Mouse (Mus musculus) intestine, embryonic 14.5 days (tissue): ENCODE results near the gene Atl2. TPM values are rescaled to one million over a fixed set of nuclear protein-coding genes. Genes with fewer than 3 reads are reported as not detected.

Experiments
- ATAC-seq: fragments of 200-750 bp; cut with Nextera tagmentation; replicated peaks from 2 replicates; pipeline ENCODE4 v1.8.0; 2017; ENCODE audit warnings: low read depth, moderate number of reproducible peaks, moderate TSS enrichment, moderate library complexity; ENCODE audit not compliant: low FRiP score, low TSS enrichment
- DNase-seq: peaks from one replicate; pipeline ENCODE4 v3.0.0-alpha.2; 2018; ENCODE audit warnings: low spot score
- H3K27ac ChIP-seq: fragments of 300-500 bp; sonication (generic); 2 replicates; pipeline ENCODE4 v1.5.1; 2014; ENCODE audit warnings: low read depth, mild to moderate bottlenecking, control low read depth
- H3K27me3 ChIP-seq: fragments of 300-500 bp; sonication (generic); replicated peaks from 2 replicates; pipeline ENCODE4 v1.6.1; 2014; ENCODE audit warnings: low read length, control low read depth; ENCODE audit not compliant: control insufficient read depth, insufficient read depth
- H3K36me3 ChIP-seq: fragments of 300-500 bp; sonication (generic); 2 replicates; pipeline ENCODE4 v1.6.1; 2014; ENCODE audit warnings: low read length, control low read depth; ENCODE audit not compliant: control insufficient read depth, insufficient read depth
- H3K4me1 ChIP-seq: fragments of 300-500 bp; sonication (generic); replicated peaks from 2 replicates; pipeline ENCODE4 v1.6.1; 2014; ENCODE audit warnings: low read length, control low read depth, mixed read lengths; ENCODE audit not compliant: control insufficient read depth, insufficient read depth
- H3K4me2 ChIP-seq: fragments of 300-500 bp; sonication (generic); 2 replicates; pipeline ENCODE4 v1.6.1; 2014; ENCODE audit warnings: low read length
- H3K4me3 ChIP-seq: fragments of 300-500 bp; sonication (generic); 2 replicates; pipeline ENCODE4 v1.5.1; 2014; ENCODE audit warnings: low read depth, low read length, control low read depth, mixed read lengths
- H3K9ac ChIP-seq: fragments of 300-500 bp; sonication (generic); 2 replicates; pipeline ENCODE4 v1.6.1; 2014; ENCODE audit warnings: mild to moderate bottlenecking, low read length
- H3K9me3 ChIP-seq: fragments of 300-500 bp; sonication (generic); 2 replicates; pipeline ENCODE4 v1.6.1; 2016; ENCODE audit warnings: low read length, control low read depth; ENCODE audit not compliant: control insufficient read depth
- WGBS: fragments of 180-500 bp; shearing (Covaris S2); extraction: QIAGEN DNeasy Blood & Tissue Kit; methylation state at CpG from one replicate; pipeline ENCODE4 v1.1.7; 2014; 5-methylcytosine and 5-hydroxymethylcytosine counted together
- polyA plus RNA-seq: library from polyadenylated mRNA; unstranded; fragments of >200 nt; fragmentation: Nextera tagmentation; extraction: Ambion mirVana; gene quantifications from 2 replicates; pipeline ENCODE4 v1.2.1, GENCODE M21; 2014

Gene Atl2
- polyA plus RNA-seq, 1 experiment from 2014 or later, result 40.1 TPM

DNA sequence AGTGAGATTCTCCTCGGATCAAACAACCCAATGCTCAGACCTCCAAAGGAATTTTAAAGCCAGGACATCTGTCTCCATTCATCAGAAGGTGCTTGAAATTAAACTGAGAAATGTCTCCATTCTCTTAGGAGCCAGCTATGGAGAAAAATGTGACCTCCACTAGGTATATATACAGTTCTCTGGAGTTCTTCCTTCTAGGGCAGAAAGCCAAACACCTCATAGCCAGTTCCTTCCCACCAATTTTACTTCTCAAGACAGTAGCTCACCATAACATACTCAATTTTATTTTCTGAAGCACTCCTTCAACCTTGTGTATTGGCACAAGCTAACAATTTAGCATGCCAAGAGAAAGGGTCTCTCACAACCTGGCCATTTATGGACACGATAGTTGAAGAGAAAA, 91.2 kb downstream of the Atl2 start:
- Histone ChIP-seq H3K36me3 (no peaks in the 10 kb centered on the region), H3K4me1 (peaks cover 4% of the 10 kb centered on the region; the same call in 1 of the 2 replicates), H3K9ac (no peak overlapping the region), H3K4me2 (no peak overlapping the region), H3K27ac (no peak overlapping the region), H3K4me3 (no peak overlapping the region), H3K9me3 (no peaks in the 10 kb centered on the region), H3K27me3 (no peaks in the 10 kb centered on the region)
- WGBS, result 33% methylated on average over 2 of the region's 2 CpGs
- DNase-seq, result peak; percentile 36
- peak; percentile 33; the same call in 1 of the 2 replicates for ATAC-seq

DNA sequence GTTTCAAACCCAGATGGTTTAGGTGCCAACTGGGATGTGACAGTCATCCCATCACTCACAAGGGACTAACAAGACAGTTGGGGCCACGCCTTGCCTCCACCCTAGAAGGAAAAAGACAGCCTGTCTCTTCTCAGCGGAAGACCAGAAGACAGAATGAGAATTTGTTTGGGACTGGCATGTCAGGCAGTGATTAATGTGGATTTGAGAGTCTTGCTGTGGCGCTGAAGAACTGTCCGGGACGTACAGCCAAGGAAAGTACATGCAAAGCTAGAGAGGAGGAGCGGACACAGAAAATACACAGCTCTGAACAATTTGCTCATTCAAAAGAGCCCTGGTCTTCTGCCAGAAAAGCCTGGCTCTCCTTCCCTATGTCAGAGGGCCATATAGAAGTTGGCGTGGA, 93.9 kb downstream of the Atl2 start:
- H3K9ac ChIP-seq, result no peak overlapping the region
- no peak overlapping the region for H3K4me3 ChIP-seq
- H3K4me2 ChIP-seq, result no peak overlapping the region
- H3K4me1 ChIP-seq, result no peaks in the 10 kb centered on the region
- DNase-seq (no peak), ATAC-seq (no peak)
- H3K27me3 ChIP-seq, result no peaks in the 10 kb centered on the region
- no peak overlapping the region for H3K27ac ChIP-seq
- H3K9me3 ChIP-seq, result no peaks in the 10 kb centered on the region
- no peaks in the 10 kb centered on the region for H3K36me3 ChIP-seq
- WGBS, result 39% methylated on average over 7 of the region's 7 CpGs

- WGBS, result 95% methylated on average over 10 of the region's 10 CpGs
- no peaks in the 10 kb centered on the region for H3K4me1 ChIP-seq
- no peaks in the 10 kb centered on the region for H3K27me3 ChIP-seq
- no peak overlapping the region for H3K27ac ChIP-seq
- ATAC-seq, result no peak
- no peak overlapping the region for H3K9ac ChIP-seq
- H3K36me3 ChIP-seq, result no peaks in the 10 kb centered on the region
- no peak for DNase-seq
- no peak overlapping the region for H3K4me3 ChIP-seq
- no peaks in the 10 kb centered on the region for H3K9me3 ChIP-seq
- H3K4me2 ChIP-seq, result no peak overlapping the region
Measured at GRCm38 (mm10) chr17:79798831-79799230, 97.1 kb downstream of the Atl2 start.

Other genes with a start within 250 kb of the Atl2 start
- 11.2 and 13.3 TPM in 2 replicates for gene Cyp1b1, start 181.1 kb downstream of the Atl2 start, polyA plus RNA-seq
- 58.4 and 59.1 TPM in 2 replicates for gene Hnrnpll, start 166.2 kb upstream of the Atl2 start, polyA plus RNA-seq
- 35.1 and 38.4 TPM in 2 replicates for gene Galm, start 231.3 kb upstream of the Atl2 start, polyA plus RNA-seq